Mouse (Mus musculus) heart, postnatal 0 days (tissue): ENCODE measurements around the gene Myo3b.

Source experiments
- CTCF ChIP-seq: IDR thresholded peaks from 2 replicates; pipeline ENCODE4 v1.5.1; 2016; ENCODE audit warnings: antibody characterized with exemption, control low read depth, low read depth
- EP300 ChIP-seq: IDR thresholded peaks from 2 replicates; pipeline ENCODE4 v1.6.1; 2016; ENCODE audit warnings: antibody characterized with exemption, low read depth

GRCm38 (mm10) chr2:70176823-70177708 is 138.1 kb downstream of the Myo3b start:
- TF ChIP-seq CTCF (no peak), EP300 (no peak)
